Mouse (Mus musculus): ENCODE measurements around the gene Zyg11b. TPM values are rescaled to one million over a fixed set of nuclear protein-coding genes. Genes with fewer than 3 reads are reported as not detected.

The Zyg11b gene
- total RNA-seq (2021) = 10 to 100 TPM; 38.7 to 39.6 TPM
- long read RNA-seq, experiment 1, full-length matches to known transcripts = 1 of 6 reads
- long read RNA-seq, experiment 1, partial matches to known transcripts = 0 of 6 reads
- long read RNA-seq, experiment 1, other reads (novel, unspliced or antisense) = 5 of 6 reads
- long read RNA-seq, experiment 2, partial matches to known transcripts = 0 of 3 reads
- long read RNA-seq, experiment 2, other reads (novel, unspliced or antisense) = 3 of 3 reads

- DNase-seq = peak; percentile 89 to 92
Measured at GRCm38 (mm10) chr4:108300670-108301373, at the start of gene Zyg11b. Zyg11b (minus strand) TSS chr4:108301096.

DNA sequence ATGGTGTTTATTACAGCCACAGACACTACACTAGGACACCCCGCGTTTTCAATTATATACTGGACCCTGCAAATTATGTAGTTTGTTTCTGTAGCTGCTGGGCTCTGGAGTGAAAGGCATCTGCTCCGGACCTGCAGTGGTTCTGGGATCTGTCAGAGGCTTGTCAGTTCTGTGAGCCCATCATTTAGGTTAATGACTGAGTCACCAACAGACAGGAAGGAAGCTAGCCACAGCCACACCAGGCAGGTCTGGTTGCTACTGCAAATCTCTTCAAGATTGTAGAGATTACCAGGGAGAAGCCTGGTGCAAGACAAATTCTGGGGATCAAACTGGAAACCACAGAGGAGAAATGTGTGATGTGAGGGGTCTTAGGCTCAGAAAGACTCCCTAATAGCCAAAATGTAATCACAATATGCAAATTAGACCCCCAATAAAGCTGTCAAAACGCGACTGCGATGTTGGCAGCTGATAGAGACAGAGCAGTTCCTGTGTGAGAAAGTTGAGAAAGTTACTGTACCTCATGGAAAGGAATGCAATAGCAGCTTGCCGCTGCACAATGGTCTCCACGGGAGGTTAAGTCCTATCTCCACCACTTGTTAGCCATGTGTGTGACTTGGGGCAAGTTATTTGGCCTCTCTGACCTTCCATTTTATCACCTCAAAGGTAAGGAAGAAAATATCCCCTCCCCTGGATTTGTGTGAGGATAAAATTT lies 49.1 kb upstream of the Zyg11b start:
- DNase-seq = peak in 1 of 2 experiments; percentile 14

- no peak for DNase-seq
Measured at GRCm38 (mm10) chr4:108349064-108349463, 48.2 kb upstream of the Zyg11b start.

DNA sequence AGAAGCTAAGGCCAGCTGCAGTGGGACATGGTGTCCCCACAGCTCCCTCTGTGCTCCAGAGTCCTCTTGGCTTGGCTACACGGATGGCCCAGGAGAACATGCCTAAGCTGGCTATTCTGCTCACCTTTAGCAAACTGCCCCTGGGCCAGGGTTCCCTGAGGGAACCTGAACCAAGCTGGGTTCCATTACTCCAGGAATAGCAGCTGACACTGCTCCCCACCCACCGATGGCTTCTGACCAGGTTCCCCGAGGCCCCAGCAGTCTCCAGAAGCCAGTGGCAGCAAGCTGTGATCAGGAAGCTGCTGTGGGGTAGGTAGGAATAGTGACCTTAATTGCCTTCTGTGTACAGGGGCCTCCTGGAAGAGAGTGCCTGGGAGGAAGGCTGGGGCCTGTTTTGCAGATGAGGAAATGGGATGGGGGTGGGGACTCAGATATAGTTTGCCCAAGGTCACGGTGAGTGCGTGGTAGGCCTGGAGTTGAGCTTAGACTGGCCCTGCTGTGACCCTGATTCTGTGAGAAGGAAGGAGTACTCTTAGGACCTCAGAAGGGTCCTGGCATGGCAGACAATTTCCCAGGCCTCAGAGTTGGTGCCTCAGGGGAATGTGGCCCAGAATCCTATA lies 47.5 kb upstream of the Zyg11b start:
- DNase-seq = peak in 1 of 2 experiments; percentile 21

- peak in 1 of 2 experiments; percentile 57 for DNase-seq
Measured at GRCm38 (mm10) chr4:108347111-108347510, 46.2 kb upstream of the Zyg11b start.

DNA sequence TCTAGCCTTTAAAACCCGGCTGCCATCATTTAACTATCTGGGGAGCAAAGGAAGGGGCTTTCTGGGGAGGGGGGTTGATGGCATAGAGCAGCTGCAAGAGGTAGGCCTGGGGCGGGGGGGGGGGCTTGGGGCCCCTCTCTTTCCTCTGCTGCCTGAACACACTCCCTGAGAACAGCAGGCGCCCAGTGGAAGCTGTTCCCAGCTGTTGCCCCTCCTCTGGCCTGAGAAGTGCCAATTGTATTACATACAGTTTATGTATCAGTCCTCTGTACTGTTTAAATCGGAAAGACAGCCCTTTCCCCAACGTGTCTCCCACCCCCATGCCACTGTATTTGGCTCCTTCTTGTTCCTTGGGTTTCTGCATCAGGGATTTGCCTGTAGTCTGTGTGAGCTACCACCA lies 44.9 kb upstream of the Zyg11b start:
- no peak for DNase-seq

- peak in 1 of 2 experiments; percentile 28 for DNase-seq
Measured at GRCm38 (mm10) chr4:108344631-108345083, 43.8 kb upstream of the Zyg11b start.

- DNase-seq = peak; percentile 58 to 84
Measured at GRCm38 (mm10) chr4:108339277-108339690, 38.4 kb upstream of the Zyg11b start.

GRCm38 (mm10) chr4:108338811-108339210 lies 37.9 kb upstream of the Zyg11b start:
- DNase-seq = no peak

DNA sequence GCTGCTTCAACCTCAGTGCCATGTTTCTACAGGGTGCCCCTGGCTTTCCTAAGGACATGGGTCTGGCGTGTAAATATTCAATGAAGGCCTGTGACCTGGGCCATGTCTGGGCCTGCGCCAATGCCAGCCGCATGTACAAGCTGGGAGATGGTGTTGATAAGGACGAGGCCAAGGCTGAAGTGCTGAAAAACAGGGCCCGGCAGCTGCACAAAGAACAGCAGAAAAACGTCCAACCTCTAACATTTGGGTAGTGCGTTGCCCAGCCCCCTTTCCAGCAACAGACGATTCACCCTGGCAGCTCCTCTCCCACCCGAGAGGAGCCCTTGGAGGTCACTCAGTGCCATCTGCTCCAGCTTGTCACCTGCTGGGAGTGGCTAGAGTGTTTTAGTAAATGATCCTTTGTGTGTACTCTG lies 37.4 kb upstream of the Zyg11b start:
- no peak for DNase-seq

DNA sequence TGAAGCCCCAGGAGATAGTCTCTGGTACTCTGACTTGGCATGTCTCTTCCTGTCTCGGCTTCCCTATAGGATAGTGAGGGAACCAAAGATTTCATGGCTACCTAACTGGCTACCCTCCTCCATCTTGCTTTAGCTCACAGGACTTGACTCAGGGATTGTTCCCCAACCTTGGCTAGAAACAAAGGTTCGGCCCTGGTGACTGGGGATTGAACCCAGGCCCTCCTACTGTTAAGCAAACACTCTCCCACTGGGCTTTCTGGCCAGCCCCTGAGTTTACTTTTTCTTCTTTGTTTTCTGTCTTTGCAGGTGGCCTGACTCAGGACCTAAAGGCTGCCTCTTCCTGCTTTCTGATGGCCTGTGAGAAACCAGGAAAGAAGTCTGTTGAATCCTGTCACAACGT lies 36.9 kb upstream of the Zyg11b start:
- no peak for DNase-seq

- DNase-seq = no peak
Measured at GRCm38 (mm10) chr4:108336765-108337164, 35.9 kb upstream of the Zyg11b start.

GRCm38 (mm10) chr4:108335413-108335812 lies 34.5 kb upstream of the Zyg11b start:
- DNase-seq = no peak

GRCm38 (mm10) chr4:108332041-108332440 lies 31.1 kb upstream of the Zyg11b start:
- no peak for DNase-seq

- DNase-seq = no peak
Measured at GRCm38 (mm10) chr4:108329840-108330239, 28.9 kb upstream of the Zyg11b start.

DNA sequence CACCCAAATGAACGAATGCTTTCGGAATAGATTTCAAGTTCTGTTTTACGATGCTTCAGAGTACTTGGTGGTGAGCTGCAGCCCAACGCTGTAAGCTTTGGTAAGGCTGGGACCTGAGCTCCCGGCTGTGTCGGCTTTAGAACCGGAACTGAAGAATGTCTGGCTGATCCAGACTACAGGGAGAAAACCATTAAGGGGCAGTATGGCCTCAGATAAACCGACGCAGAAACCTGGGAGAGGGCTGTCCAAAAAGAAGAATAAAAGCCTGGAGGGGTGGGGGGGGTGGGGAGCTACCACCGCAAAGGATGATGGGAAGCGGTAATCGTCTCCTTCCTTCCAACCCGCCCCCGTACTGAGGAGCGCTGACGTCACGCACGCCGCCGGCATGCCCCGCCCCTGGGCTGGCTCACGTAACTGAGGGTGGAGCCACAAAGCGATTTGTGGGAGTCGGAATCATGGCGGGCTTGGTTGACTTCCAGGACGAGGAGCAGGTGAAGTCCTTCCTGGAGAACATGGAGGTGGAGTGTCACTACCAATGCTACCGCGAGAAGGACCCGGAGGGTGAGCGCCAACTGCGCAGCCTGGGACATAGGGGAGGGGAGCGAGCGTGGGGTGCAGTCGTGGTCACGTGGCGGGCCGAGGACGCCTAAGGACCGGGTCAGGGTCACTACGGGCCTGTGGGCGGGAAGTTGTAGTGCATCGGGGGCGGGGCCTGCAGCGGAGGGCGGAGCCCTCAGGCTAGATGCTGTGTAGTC lies 27.0 kb upstream of the Zyg11b start, which contains the start of gene Coa7:
TSS of gene Coa7 (plus strand) at position 411 of the 755 bp plus-strand sequence.
- DNase-seq = peak; percentile 96 to 98

GRCm38 (mm10) chr4:108327071-108327579 lies 26.2 kb upstream of the Zyg11b start:
- DNase-seq = peak; percentile 35 to 66

DNA sequence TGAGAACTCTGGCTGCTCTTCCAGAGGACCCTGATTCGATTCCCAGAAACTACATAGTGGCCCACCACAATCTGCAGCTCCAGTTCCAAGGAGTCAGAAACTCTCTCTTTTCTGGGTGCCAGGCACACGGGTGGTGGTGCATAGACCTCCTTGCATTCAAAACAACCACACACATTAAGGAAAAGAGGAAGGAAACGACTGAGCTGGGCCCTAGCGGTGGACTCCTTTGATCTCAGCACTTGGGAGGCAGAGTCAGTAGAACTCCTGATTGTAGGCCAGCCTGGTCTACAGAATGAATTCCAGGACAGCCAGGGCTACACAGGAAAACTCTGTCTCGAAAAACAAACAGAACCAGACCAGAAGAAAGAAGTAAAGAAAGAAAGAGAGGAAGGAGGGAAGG lies 22.7 kb upstream of the Zyg11b start:
- no peak for DNase-seq

GRCm38 (mm10) chr4:108320627-108321380 lies 19.9 kb upstream of the Zyg11b start:
- no peak for DNase-seq

- DNase-seq = no peak
Measured at GRCm38 (mm10) chr4:108319747-108320146, 18.9 kb upstream of the Zyg11b start.
